Mouse (Mus musculus): ENCODE results near the gene Ccdc88c. TPM values are rescaled to one million over a fixed set of nuclear protein-coding genes. Genes with fewer than 3 reads are reported as not detected.

Gene Ccdc88c
- polyA plus RNA-seq (2014; fragmentation: Nextera tagmentation; extraction: Ambion mirVana): 11.1 and 13.3 TPM in 2 replicates

DNA sequence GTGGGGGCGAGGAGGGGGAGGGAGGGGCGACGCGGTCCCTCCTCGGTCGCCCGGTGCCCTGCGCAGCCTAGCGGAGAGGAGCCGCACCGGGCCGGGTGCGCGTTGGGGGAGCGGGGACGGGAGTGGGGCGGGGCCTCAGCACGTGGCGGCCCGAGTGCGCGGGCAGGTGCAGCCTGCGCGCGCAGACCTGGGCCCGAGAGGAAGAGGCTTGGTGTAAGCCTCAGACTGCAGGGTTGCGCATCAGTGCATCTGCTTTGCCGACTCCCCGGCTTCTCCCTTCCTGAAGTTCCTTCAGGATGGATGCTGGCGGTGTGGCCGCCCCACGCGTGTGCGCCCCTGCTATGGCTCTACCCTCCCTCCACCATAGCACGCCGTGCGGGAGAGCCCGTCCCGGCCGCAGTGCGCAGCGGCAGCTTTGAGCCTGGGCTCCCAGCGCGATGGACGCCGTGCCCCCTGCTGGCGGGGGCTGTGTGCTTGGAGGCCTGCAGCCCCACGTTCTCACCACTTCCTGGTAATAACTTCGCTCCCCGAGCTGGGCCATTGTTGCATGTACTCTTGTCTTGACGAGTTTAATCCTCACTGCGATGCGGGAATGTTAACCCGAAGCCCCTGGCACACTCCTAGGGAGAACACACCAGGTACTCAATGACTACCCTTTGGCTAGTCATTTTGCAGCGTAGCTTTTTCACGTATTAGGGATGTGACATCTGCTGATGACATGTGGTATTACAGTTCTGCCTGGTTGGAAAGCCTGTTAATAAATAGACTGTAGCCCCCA, at the start of gene Ccdc88c:
Gene Ccdc88c (minus strand): TSS at position 103 of the 778 bp plus-strand sequence.
- peak within 1 kb of the TSS; percentile 91 for H3K9ac ChIP-seq
- peak within 1 kb of the TSS; percentile 92 for H3K27ac ChIP-seq
- peak within 1 kb of the TSS; percentile 67 for H3K4me2 ChIP-seq (replicated peaks)
- no peaks in the 10 kb centered on the region for H3K36me3 ChIP-seq (replicated peaks; ENCODE audit: control insufficient read depth, insufficient read depth)
- under 1% methylated on average over 54 of the region's 56 CpGs for WGBS
- DNase-seq (ENCODE audit: low spot score) (peak; percentile 93), ATAC-seq (ENCODE audit: low FRiP score) (peak; percentile 89)
- peak within 1 kb of the TSS; percentile 83 for H3K4me3 ChIP-seq (replicated peaks; ENCODE audit: low read length)
- no peaks in the 10 kb centered on the region for H3K27me3 ChIP-seq (ENCODE audit: control insufficient read depth, insufficient read depth, low read length)
- peaks cover 24% of the 10 kb centered on the region for H3K4me1 ChIP-seq (replicated peaks; ENCODE audit: control insufficient read depth, insufficient read depth, low read length)
- no peaks in the 10 kb centered on the region for H3K9me3 ChIP-seq (ENCODE audit: control insufficient read depth, low read length)

DNA sequence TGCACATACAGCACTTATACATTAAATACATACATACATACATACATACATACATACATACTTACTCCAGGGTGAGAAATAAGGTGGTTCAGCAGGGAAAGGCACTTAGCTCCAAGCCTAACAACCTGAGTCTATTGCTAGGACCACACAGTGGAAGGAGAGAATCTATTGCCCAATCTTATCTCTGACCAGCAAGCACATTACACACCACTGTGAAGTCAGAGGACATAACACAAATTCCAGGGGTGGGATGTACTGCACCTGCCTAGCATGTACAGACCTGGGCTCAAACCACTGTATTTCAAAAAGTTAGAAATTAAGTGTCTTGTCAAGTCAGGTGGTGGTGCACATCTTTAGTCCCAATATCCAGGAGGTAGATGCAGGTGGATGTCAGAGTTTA, 49.1 kb upstream of the Ccdc88c start:
- ATAC-seq (ENCODE audit: low FRiP score) (no peak), DNase-seq (ENCODE audit: low spot score) (no peak)
- no peak overlapping the region for H3K4me2 ChIP-seq (replicated peaks)
- no peak overlapping the region for H3K9ac ChIP-seq
- H3K4me1 ChIP-seq (replicated peaks; ENCODE audit: control insufficient read depth, insufficient read depth, low read length): peaks cover 21% of the 10 kb centered on the region
- H3K36me3 ChIP-seq (replicated peaks; ENCODE audit: control insufficient read depth, insufficient read depth): peaks cover 3% of the 10 kb centered on the region; the same call in 1 of the 2 replicates
- H3K4me3 ChIP-seq (replicated peaks; ENCODE audit: low read length): no peak overlapping the region
- H3K9me3 ChIP-seq (ENCODE audit: control insufficient read depth, low read length): no peaks in the 10 kb centered on the region
- no peaks in the 10 kb centered on the region for H3K27me3 ChIP-seq (ENCODE audit: control insufficient read depth, insufficient read depth, low read length)
- no peak overlapping the region for H3K27ac ChIP-seq

DNA sequence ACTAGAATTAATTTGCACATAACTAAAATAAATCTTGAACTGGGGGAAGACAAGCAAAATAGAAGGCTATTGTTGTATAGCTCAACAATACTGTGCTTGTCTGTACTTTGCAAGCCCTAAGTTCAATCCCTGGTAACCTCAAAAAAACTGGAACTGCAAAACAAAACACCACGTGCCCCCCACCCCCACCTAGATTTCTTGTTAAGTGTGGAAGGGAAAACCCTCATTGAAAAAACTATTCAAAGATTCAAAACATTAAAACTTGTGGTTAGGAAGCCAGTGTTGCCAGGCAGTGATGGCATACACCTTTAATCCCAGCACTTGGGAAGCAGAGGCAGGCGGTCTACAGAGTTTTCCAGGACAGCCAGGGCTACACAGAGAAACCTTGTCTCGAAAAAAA, 46.6 kb upstream of the Ccdc88c start:
- DNase-seq (ENCODE audit: low spot score) (no peak), ATAC-seq (ENCODE audit: low FRiP score) (no peak)
- no peaks in the 10 kb centered on the region for H3K9me3 ChIP-seq (ENCODE audit: control insufficient read depth, low read length)
- H3K27me3 ChIP-seq (ENCODE audit: control insufficient read depth, insufficient read depth, low read length): no peaks in the 10 kb centered on the region
- no peaks in the 10 kb centered on the region; the same call in 1 of the 2 replicates for H3K36me3 ChIP-seq (replicated peaks; ENCODE audit: control insufficient read depth, insufficient read depth)
- H3K4me3 ChIP-seq (replicated peaks; ENCODE audit: low read length): no peak overlapping the region
- H3K27ac ChIP-seq: no peak overlapping the region
- H3K9ac ChIP-seq: no peak overlapping the region
- no peak overlapping the region for H3K4me2 ChIP-seq (replicated peaks)
- peaks cover 6% of the 10 kb centered on the region for H3K4me1 ChIP-seq (replicated peaks; ENCODE audit: control insufficient read depth, insufficient read depth, low read length)
- WGBS: 91% methylated on average over 3 of the region's 3 CpGs

- Histone ChIP-seq H3K9me3 (ENCODE audit: control insufficient read depth, low read length) (no peaks in the 10 kb centered on the region), H3K4me1 (replicated peaks; ENCODE audit: control insufficient read depth, insufficient read depth, low read length) (peaks cover 3% of the 10 kb centered on the region), H3K9ac (no peak overlapping the region), H3K27ac (no peak overlapping the region), H3K27me3 (ENCODE audit: control insufficient read depth, insufficient read depth, low read length) (no peaks in the 10 kb centered on the region), H3K36me3 (replicated peaks; ENCODE audit: control insufficient read depth, insufficient read depth) (no peaks in the 10 kb centered on the region; the same call in 1 of the 2 replicates), H3K4me2 (replicated peaks) (no peak overlapping the region), H3K4me3 (replicated peaks; ENCODE audit: low read length) (no peak overlapping the region)
- ATAC-seq (ENCODE audit: low FRiP score) (no peak), DNase-seq (ENCODE audit: low spot score) (no peak)
- WGBS: 95% methylated on average over 4 of the region's 4 CpGs
Measured at GRCm38 (mm10) chr12:101074821-101075429, 46.1 kb upstream of the Ccdc88c start.

DNA sequence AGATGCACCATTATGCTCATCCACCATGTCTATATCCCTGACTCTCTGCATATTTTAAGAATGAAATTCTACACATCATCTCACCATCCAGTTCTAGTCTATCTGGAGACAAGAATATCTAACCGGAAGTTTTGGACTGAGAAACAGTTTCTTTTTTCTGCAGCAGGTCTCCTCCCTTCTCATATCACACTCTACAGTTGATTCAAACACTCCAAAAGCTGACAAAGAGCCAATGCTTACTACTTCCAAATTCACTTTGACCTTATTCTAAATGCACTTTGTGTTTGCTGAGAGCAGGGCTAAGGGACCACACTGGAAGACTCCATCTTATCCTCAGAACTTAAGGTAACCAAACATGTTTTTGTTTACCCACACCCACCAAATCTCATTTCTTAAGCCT, 41.0 kb upstream of the Ccdc88c start:
- Histone ChIP-seq H3K27me3 (ENCODE audit: control insufficient read depth, insufficient read depth, low read length) (no peaks in the 10 kb centered on the region), H3K27ac (no peak overlapping the region), H3K9me3 (ENCODE audit: control insufficient read depth, low read length) (no peaks in the 10 kb centered on the region), H3K9ac (no peak overlapping the region), H3K4me2 (replicated peaks) (no peak overlapping the region), H3K4me1 (replicated peaks; ENCODE audit: control insufficient read depth, insufficient read depth, low read length) (no peaks in the 10 kb centered on the region), H3K36me3 (replicated peaks; ENCODE audit: control insufficient read depth, insufficient read depth) (peaks cover 26% of the 10 kb centered on the region; the same call in 1 of the 2 replicates), H3K4me3 (replicated peaks; ENCODE audit: low read length) (no peak overlapping the region)
- ATAC-seq (ENCODE audit: low FRiP score) (no peak), DNase-seq (ENCODE audit: low spot score) (no peak)
- WGBS: 97% methylated on average over 1 of the region's 1 CpGs

- whole genome bisulfite sequencing: 81% methylated on average over 1 of the region's 1 CpGs
Measured at GRCm38 (mm10) chr12:101066329-101066728, 37.5 kb upstream of the Ccdc88c start.

DNA sequence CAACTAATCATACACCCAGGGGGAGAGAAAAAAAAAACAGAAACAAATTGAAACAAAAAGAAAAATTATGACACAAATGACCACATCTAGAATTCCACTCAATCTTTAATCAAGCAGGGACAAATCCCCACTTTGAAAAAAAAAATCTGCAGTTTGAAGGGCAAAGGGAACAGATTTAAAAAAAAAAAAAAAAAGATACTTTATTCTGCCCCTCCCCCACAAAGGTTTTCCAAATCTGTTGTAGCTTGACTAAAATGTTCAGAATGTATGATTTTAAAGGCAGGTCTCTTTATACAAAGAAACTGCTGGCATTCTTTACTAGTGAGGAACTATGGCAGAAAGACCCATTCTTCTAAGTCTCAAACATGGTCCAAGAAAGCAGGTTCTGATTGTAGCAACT, 11.1 kb upstream of the Ccdc88c start:
- H3K36me3 ChIP-seq (replicated peaks; ENCODE audit: control insufficient read depth, insufficient read depth): peaks cover 76% of the 10 kb centered on the region
- no peak overlapping the region for H3K4me3 ChIP-seq (replicated peaks; ENCODE audit: low read length)
- no peak overlapping the region for H3K27ac ChIP-seq
- DNase-seq (ENCODE audit: low spot score) (no peak), ATAC-seq (ENCODE audit: low FRiP score) (no peak)
- no peaks in the 10 kb centered on the region for H3K9me3 ChIP-seq (ENCODE audit: control insufficient read depth, low read length)
- no peaks in the 10 kb centered on the region for H3K4me1 ChIP-seq (replicated peaks; ENCODE audit: control insufficient read depth, insufficient read depth, low read length)
- no peak overlapping the region for H3K9ac ChIP-seq
- no peak overlapping the region for H3K4me2 ChIP-seq (replicated peaks)
- no peaks in the 10 kb centered on the region for H3K27me3 ChIP-seq (ENCODE audit: control insufficient read depth, insufficient read depth, low read length)

More at GRCm38 (mm10) chr12:101066329-101066728, 37.5 kb upstream of the Ccdc88c start:
- H3K36me3 ChIP-seq (replicated peaks; ENCODE audit: control insufficient read depth, insufficient read depth): peaks cover 49% of the 10 kb centered on the region
- no peaks in the 10 kb centered on the region for H3K4me1 ChIP-seq (replicated peaks; ENCODE audit: control insufficient read depth, insufficient read depth, low read length)
- no peak overlapping the region for H3K4me3 ChIP-seq (replicated peaks; ENCODE audit: low read length)
- no peaks in the 10 kb centered on the region for H3K9me3 ChIP-seq (ENCODE audit: control insufficient read depth, low read length)
- no peak overlapping the region for H3K9ac ChIP-seq
- no peaks in the 10 kb centered on the region for H3K27me3 ChIP-seq (ENCODE audit: control insufficient read depth, insufficient read depth, low read length)
- no peak overlapping the region for H3K27ac ChIP-seq
- no peak overlapping the region for H3K4me2 ChIP-seq (replicated peaks)
- ATAC-seq (ENCODE audit: low FRiP score) (no peak), DNase-seq (ENCODE audit: low spot score) (no peak)

DNA sequence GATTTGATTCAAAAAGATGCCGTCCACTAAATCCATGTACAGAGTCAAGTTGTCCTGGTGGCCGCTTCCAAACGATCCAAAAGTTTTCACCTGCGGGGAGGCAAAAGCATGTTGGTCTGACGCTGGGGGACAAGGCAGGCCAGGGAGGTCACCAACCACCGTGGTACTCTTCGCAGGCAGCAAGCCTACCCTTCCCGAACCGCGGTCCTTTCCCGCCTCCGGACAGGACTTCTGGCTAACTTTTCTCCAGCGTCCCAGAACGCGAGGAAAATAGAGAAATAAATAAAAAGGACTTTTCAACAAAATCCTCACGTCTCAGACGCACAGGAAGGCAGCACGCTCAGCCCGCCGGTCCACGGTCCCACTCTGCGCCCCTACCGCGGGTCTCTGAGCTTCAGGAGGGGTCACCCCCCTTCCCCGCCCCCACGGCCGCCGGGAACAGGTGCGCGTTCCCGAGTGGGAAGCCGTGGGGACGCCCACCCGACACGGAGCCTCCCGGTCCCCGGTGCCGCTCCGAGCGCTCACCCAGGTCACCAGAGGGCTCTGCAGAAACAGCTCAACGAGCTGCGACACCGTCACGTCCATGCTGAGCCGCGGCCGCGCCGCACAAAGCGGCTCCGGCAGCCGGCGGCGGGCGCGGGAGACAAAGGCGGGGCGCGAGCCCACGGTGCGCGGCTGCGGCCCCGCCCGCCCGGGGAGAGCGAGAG, 456 bp downstream of the Ccdc88c start:
- no peak; the same call in 1 of the 2 replicates for ATAC-seq (ENCODE audit: low FRiP score)
- under 1% methylated on average over 52 of the region's 67 CpGs for WGBS
- Histone ChIP-seq H3K9ac (peak overlapping the region; percentile 91), H3K27ac (peak overlapping the region; percentile 92), H3K9me3 (ENCODE audit: control insufficient read depth, low read length) (no peaks in the 10 kb centered on the region), H3K27me3 (ENCODE audit: control insufficient read depth, insufficient read depth, low read length) (no peaks in the 10 kb centered on the region), H3K4me3 (replicated peaks; ENCODE audit: low read length) (peak overlapping the region; percentile 83), H3K4me2 (replicated peaks) (peak overlapping the region; percentile 67), H3K36me3 (replicated peaks; ENCODE audit: control insufficient read depth, insufficient read depth) (no peaks in the 10 kb centered on the region), H3K4me1 (replicated peaks; ENCODE audit: control insufficient read depth, insufficient read depth, low read length) (peaks cover 24% of the 10 kb centered on the region)
- no peak for DNase-seq (ENCODE audit: low spot score)
